29 mouse cellular contexts compared by ENCODE assay signal in genomic region chr5:39316478-39316877, GRCm38 (mm10).
DNase-seq lines count a peak whose midpoint lies in the region; ATAC-seq and TF ChIP-seq lines count a peak whose summit lies in the region.
"Had no signal": no experiment of that assay in that cellular context is flagged by ENCODE, and none has a peak within 500 bp of the region (broad histone marks: within the 10 kb centered on the region; RNA-seq: fewer than 3 reads in every experiment).

No protein-coding gene starts in this region.

- H3K4me1 ChIP-seq in thymus, adult 2 months (replicated peaks; ENCODE audit: control insufficient read depth, insufficient read depth, low read length), result no peaks in the 10 kb centered on the region
- H3K4me1 ChIP-seq: embryonic facial prominence, embryonic 13.5 days; embryonic facial prominence, embryonic 15.5 days; forebrain, embryonic 10.5 days; forebrain, embryonic 12.5 days had no signal

- H3K36me3 ChIP-seq in thymus, adult 2 months (ENCODE audit: control insufficient read depth, insufficient read depth, low read length), result no peaks in the 10 kb centered on the region
- H3K36me3 ChIP-seq: embryonic facial prominence, embryonic 13.5 days; embryonic facial prominence, embryonic 15.5 days; forebrain, embryonic 10.5 days; forebrain, embryonic 12.5 days; G1E had no signal

- TF ChIP-seq POLR2A in thymus, adult 2 months (IDR thresholded peaks at IDR 0.05; ENCODE audit: control insufficient read depth, extremely low read depth, insufficient read depth, low read length, poor library complexity), result no peak

- no peak for DNase-seq in frontal cortex, postnatal 10 days (ENCODE audit: low spot score in 2 of 2)
- peak; percentile 10 to 11 for DNase-seq in left cerebral cortex, adult 9 months (ENCODE audit: low spot score in 2 of 2)
- DNase-seq in left cerebral cortex, adult 11 months (ENCODE audit: low spot score), result no peak
- DNase-seq in right cerebral cortex, adult 2 months (ENCODE audit: low spot score in 2 of 2), result peak; percentile 10 to 19
- DNase-seq in right cerebral cortex, postnatal 4 days, result no peak
- no peak for DNase-seq in thymus, adult 2 months
- DNase-seq: adrenal gland, adult 8-10 months; adrenal gland, postnatal 14 days; adrenal gland, postnatal 36 days; B cell, adult 2 months; cerebellum, adult 11 months; cerebellum, adult 18-20 months; cerebellum, adult 8-10 months; cerebellum, adult 9-11 months; cerebellum, postnatal 14 days; cerebellum, postnatal 36 days; embryo, embryonic 11 days had no signal

- TF ChIP-seq CTCF in thymus, adult 2 months (IDR thresholded peaks at IDR 0.05; ENCODE audit: borderline replicate concordance, control insufficient read depth, extremely low read depth, insufficient read depth, low read length, poor library complexity), result no peak

- peak; percentile 92 for ATAC-seq in frontal cortex, adult (ENCODE audit: low TSS enrichment)
- ATAC-seq: activated CD4-positive, CD25-positive, alpha-beta regulatory T cell, adult 4 months; CD4-positive, CD25-positive, alpha-beta regulatory T cell, adult 4 months; forebrain, embryonic 14.5 days; Patski had no signal

- H3K4me3 ChIP-seq in thymus, adult 2 months (ENCODE audit: control insufficient read depth, insufficient read depth, low read length), result no peak overlapping the region
- H3K4me3 ChIP-seq: embryonic facial prominence, embryonic 13.5 days; embryonic facial prominence, embryonic 15.5 days; erythroblast, embryonic 14.5 days; forebrain, embryonic 10.5 days; forebrain, embryonic 12.5 days had no signal

- H3K27me3 ChIP-seq in thymus, adult 2 months (ENCODE audit: control insufficient read depth, insufficient read depth, low read length), result no peaks in the 10 kb centered on the region
- H3K27me3 ChIP-seq: CH12.LX; embryonic facial prominence, embryonic 13.5 days; embryonic facial prominence, embryonic 15.5 days; forebrain, embryonic 12.5 days; Patski had no signal

- no peak overlapping the region for H3K27ac ChIP-seq in thymus, adult 2 months (ENCODE audit: control insufficient read depth, insufficient read depth, low read length)
- H3K27ac ChIP-seq: embryonic facial prominence, embryonic 13.5 days; embryonic facial prominence, embryonic 15.5 days; forebrain, embryonic 10.5 days; forebrain, embryonic 12.5 days had no signal

- 80% methylated on average over 3 of the region's 3 CpGs for WGBS in thymus, adult 2 months

Comparison
In these comparisons a context has a peak if more than half of its experiments do, and no peak if none do; other contexts are left out.
1. DNase-seq: peak in left cerebral cortex, adult 9 months (2 of 2) and right cerebral cortex, adult 2 months (2 of 2); none in frontal cortex, postnatal 10 days (0 of 2), left cerebral cortex, adult 11 months (single experiment), right cerebral cortex, postnatal 4 days (single experiment) and thymus, adult 2 months (single experiment).